Mouse (Mus musculus) urinary bladder, adult 2 months (tissue): ENCODE measurements around the gene Fgl2. TPM values are rescaled to one million over a fixed set of nuclear protein-coding genes. Genes with fewer than 3 reads are reported as not detected.

Source experiments
- DNase-seq: peaks from one replicate; pipeline ENCODE4 v3.0.0; 2022; ENCODE audit warnings: low spot score
- polyA plus RNA-seq: library from polyadenylated mRNA; depleted of rRNA; stranded (reverse); fragments of >200 nt; gene quantifications from 2 replicates; pipeline ENCODE4 v1.2.3, GENCODE M21; 2012; rRNA removed

The Fgl2 gene
- polyA plus RNA-seq, 1 experiment: 89.4 TPM

DNA sequence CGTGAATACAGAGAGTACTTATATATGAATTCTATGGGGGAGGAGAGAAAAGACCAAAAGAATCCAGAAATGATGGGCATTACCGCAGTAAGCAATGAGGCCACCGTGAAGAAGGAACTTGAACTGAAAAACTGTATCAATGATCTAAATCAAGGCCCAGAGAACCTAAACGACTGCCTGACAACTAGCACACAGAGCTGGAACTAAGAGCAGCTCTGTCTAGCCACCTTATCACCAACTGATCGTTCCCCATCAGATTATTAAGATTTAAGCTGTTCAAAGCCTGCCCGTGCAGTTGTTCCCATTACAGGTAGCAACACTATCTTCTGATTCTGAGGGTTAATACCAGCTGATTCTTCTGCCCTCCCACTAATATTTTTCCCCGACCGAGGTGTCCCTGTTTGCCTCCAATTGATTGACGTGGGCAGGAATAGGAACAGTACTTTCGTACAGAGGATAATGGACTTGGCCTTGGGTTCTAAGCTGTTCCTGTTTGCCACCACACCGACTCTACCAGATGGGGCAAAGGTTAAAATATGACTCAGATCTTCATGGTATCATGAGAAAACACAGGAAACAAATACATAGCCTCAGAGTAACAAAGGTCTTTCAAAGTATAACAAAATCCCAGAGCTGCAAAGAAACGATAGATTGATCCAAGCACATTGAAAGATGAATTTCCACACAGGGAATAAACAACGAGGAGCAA, 12.0 kb downstream of the Fgl2 start:
- DNase-seq: no peak

DNA sequence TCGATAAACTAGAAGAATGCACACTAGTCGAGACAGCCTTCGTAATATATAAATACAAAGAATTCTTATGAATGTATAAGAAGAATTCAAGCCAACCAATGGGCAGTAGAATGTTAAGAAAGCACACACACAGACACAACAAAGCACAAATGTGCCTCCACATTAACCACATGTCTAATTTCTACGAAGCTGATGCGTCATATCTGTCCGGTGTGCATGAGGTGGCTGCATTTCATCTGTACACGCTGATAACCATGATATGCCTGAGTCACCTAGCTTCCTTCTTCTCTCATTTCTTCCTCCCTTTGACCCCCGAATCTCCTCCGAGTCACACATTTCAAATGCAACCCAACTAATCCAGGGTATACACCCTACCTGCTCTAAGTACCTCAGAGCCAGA, 12.5 kb downstream of the Fgl2 start:
- no peak for DNase-seq

DNA sequence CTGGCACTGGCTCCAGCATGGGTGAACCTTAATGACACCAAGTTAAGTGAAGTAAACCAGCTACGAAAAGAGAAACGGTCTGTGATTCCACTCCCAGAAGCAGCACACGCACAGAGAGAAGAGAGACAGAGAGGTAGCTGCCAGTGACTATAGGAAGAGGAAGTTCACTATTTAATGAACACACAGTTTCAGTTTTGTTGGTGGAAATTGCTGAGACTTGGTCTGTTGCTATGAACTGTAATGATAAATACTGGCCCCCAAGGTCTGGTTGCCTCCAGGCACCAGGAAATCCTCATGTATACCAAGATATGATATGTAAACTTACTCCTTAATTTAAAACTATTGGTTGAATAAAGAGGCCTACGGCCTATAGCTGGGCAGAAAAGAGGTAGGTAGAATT, 14.0 kb downstream of the Fgl2 start:
- no peak for DNase-seq

DNA sequence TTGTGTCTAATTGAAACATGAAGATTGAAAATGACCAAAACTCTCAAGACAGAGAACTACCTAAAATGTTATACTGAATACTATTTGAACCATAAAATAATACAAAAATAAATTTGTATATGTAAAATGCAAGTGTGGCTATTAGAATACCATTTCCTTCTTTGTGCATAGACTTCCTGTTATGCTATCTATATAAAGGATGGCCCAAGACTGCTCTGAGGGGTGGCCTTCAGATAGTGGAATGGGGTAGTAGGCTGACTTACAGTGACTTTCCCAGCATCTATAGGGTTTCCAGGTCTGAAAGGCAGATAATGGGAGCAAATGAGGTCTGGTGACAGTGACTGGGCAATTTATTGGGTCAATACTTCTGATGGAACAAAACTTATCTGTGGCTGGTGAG, 14.9 kb downstream of the Fgl2 start:
- no peak for DNase-seq

DNA sequence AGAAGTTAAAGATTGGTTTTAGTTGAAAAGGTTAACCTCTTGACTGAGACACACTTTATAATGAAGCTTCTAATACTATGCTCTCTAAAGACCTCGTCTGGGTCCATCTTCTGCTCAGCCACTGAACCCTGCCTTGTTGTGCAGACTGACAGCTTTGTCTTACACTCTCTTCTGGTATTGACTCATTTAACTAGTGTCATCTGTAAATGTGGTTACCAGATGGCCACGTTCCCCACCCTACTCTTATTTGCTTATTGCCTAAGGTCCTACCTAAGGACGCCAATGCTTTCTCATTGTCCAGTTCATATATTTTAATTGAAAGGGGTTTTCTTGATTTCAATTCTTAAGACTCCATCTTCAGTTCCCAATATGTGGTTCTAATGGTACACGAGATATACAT, 16.4 kb downstream of the Fgl2 start:
- no peak for DNase-seq

DNA sequence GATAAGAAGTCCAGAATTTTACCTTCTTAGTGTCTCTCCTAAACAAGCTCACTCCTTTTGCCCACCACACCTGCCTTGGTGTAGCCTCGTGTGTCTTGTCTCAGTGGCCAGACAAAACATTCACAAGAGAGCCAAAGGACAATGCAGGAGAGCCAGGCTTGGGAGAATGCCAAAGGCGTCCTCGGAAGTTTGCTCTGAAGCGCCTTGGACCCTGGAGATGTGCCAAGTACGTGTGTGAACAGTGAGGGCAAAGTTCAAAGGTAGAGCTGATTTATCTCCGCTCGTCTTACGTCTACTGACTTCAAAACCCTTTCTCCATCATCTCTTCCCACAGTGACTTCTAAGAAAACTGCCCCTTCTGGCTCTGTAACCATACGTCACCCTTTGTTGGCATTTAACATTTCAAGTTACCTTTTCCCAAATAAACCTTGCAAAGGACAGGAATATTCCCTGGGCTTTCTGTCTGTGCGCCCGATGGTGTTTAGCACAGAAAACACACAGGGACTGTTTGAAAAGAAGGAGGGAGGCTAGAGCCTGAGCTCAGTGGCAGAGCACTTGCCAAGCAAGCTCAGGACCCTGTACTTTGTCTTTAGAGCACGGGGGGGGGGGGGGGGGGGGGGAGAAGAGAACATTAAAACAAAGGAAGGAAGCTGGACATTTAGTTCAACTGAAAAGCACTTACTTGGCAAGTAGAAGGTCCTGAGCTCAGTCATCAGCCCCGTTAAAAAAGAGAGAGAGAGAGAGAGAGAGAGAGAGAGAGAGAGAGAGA, 19.4 kb downstream of the Fgl2 start:
- no peak for DNase-seq

DNA sequence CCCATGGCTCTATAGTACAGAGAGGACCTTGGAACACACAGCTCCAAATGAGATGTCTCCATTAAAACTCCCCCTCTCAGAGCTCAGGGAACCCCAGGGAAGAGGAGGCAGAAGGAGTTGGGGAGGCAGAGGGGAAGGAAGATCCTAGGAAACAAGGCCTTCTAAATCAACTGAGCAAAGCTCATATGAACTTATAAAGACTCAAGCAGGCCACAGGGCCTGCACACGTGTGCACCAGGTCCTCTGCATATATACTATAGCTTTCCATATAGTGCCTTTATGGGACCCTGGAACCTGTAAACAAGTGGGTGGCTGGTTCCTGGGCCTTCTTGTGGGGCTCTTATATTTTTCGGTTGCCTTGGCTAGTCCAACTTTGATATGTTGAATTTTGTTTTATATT, 22.1 kb downstream of the Fgl2 start:
- DNase-seq: no peak

DNA sequence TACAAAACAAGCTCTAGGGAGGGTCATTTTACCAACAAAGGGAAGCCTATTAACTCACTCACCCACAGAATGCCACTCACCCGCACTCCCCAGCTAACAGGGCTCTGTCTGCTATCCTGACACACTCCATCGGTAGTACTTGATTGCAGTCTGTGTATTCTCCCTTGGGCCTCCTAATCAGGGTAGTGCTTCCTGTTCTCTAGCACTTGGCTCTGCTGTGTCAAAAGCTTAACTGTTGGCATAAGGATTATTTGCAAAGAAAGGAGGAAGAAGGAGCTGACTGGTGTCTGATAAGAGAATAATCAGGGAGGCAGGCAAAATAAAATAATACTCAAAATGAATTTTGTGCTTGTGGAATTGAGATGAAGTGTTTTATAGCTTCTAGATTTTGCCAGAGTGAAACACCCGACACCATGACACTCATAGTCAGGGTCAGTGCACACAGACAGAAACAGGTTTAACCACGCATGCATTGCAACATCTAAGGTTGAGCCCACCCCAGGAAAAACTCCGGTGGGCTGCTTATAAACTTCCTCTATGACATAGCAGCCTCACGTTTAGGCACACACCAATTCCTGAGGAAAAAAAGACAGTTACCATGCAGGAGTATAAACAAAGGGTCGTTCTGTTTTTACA, 22.9 kb downstream of the Fgl2 start:
- DNase-seq: no peak

DNA sequence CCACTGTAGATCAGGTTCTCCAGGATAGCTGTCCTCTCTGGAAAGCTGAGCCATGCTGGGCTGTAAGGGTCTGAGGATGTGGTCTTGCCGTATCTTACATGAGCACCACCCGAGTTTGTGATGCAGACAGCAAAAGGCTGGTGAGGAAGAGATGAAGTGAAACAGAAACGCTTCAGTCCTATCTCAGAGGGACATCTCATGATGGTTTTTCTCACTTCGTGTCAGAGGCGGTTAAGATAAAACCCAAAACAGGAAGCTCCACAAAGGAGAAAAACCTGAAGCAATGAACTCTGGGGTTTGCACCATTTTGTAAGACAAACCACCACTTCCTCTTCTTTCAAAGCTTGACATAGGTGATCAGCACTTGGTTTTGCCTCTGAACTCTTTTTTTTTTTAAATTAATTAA, 38.8 kb downstream of the Fgl2 start:
- DNase-seq: no peak

DNA sequence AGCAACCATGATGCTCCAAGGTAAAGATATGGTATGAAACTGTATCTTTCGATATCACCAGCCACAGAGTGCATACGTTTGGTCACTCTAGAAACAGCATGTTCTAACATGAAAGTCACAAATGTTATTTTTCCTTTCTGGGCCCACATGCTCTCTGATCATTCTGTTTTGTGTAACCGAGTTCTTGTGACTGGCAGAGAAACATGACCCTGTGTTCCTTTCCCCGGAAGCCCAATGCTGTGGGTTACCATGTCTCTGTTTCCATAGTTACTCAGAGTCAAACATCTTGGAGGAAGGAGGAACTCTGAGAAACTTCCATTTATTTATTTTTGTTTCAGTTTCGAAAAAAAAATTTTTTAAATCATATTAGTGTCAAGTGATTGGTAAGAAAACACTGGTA, 39.6 kb downstream of the Fgl2 start:
- DNase-seq: no peak

DNA sequence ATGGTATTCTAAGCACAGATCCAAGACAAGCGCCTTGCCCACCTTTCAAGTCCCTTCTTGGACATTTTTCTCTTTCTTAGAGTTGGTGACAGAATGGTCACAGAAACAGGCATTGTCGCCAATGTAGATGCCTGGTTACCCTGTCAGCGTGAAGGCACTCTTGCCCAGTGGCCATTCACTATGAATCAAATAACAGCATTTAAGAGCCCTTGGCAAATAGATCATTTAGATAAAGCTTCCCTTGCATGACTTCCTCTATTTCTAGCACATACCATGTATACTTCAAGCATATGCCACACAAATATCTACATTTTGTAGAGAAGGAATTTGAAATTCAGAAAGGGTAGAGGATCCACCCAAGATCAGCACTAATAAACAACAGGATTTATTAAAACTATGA, 40.9 kb downstream of the Fgl2 start:
- no peak for DNase-seq

DNA sequence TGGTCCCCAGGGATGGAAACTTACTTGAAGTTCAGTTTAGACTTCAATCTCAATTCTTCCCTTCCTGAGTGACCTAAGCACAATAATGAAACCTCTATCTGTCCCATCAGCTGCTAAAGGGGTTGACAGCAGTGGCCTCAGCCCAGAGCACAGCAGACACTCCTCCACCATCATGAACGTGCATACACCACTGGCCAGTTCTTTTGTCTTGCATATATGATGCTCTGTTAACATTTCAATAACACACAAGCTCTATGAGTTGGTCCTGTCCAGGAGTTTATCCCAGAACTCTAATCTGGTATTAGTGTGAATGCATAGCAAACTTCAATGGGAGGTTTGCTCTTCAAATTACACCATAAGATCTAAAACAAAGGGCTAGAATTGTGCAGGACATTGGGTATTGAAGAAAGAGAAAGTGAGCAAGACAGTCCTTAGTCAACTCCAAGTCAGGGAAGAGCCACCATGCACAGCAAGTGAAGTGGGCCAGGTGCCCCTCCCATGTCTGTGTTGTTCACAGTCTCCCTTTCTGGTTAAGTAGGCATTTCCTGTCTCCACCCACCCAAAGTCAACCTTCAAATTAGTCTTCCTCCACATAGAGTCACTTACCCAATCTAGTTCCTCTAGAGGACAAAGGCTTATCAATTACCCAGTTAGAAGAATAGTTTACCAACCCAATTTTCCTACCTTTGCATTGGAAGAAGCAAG, 41.8 kb downstream of the Fgl2 start:
- no peak for DNase-seq

DNA sequence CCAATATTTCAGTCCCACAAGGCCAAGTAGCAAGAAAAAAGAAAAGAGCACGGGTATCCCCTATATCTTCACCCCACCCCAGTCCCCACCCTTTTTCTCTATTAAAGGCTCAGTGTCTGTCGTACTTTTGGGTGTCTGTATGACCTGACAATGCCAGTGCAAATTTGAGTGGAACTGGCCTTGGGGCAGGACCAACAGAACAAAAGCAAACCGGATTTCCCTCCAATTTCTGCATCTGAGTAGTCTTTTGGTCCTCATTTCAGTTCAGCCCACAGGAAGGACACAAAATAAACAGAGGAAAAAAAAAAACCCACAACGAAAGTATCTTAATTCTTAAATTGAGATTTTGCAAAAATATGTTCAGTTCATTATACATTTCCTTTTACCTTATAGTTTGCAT, 46.2 kb downstream of the Fgl2 start:
- no peak for DNase-seq

DNA sequence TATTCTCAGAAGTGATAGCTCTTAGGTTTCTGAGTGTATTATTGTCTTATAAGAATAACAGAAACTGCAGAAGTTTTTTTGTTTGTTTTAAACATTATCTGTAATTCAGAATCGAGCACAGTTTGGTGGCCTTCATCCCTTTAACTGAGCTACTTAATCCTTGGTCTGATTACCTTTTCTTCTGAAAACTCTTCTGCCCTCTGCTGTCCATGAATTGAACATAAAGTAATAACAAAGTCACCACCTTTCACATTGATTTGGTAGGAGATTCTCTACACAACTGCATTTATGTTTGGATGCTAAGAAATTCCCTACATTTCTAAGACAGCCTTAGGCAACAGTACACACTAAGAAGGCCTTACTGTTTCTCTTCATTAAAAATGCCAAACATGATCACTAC, 48.2 kb downstream of the Fgl2 start:
- DNase-seq: no peak

DNA sequence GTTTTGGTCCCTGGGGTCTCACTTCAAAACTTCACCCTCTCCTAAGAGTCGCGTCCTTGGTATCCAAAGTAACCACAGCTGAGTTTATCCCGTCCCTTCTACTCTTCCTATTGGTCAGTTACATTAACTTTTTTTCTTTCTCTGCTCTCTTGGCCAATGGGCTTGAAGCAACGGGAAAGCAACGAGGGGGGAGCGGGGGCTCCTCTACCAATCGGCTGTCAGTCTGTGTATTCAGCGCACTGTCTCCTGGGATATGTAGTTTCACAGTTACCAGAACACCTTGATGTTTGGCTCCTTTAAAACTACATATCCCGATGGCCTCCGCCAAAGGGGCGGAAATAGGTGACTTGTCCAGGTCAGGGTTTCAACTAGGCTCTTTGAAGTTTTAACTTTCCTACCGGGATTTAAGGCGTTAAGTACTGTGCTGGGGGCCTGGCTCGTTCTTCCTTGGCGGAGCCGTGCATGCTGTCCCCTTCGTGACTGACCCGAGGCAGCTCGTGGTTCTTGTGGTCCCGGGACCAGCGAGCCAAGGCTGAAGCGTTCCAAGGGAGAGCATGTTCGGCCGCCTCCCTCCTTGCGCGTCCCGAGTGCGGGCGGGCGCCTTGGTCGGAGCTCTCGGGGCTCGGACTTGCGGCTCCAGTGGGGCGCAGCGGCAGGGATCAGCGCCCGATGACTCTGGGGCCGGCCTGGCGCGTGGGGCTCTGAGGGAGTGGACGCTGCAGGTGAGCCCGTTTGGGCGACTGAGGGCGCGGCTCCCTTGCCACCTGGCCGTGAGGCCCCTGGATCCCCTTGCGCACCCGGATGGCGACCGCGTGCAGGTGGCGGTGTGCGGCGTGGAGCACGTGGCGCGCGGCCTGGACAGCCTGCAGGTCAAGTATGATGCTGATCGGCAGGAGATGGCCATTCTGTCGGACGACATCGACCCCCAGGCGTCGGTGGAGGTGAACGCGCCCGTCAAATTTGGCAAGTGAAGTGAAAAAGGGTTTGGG, 52.5 kb downstream of the Fgl2 start, which contains the start of the genes Ccdc146 and Fam185a:
Ccdc146 (minus strand) TSS at position 64 of the 989 bp plus-strand sequence.
Fam185a (plus strand) TSS at position 345 of the 989 bp plus-strand sequence.
- DNase-seq: peak; percentile 75

DNA sequence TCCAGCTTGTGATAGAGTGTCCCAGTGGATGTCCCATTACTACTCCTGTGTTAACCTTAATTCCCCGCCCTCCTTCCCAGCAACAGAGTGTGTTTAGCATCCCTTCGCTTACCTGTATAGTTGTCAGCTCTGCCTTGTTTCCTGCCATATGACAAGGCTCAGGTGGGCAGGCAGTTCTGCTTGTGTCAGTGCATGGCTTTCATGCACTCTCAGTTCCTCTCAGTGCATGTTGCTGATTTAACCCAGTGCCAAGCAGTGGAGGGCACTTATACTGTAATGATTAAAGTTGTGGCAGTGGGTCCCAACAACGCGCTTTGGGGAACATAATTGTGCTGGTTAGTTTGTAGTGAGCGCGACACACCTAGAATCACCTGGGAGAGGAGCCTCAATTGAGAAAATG, 54.2 kb downstream of the Fgl2 start:
- no peak for DNase-seq

Other genes starting within 250 kb of the Fgl2 start
- 3.4 and 3.7 TPM in 2 replicates for gene Gsap, start 186.4 kb upstream of the Fgl2 start, polyA plus RNA-seq
- gene Ccdc146, start 52.0 kb downstream of the Fgl2 start, polyA plus RNA-seq: 0.15 and 0.28 TPM in 2 replicates
- gene Fam185a, start 52.3 kb downstream of the Fgl2 start, polyA plus RNA-seq: 2.4 and 3.1 TPM in 2 replicates
- gene Lrrc17, start 170.9 kb downstream of the Fgl2 start, polyA plus RNA-seq: 18.8 and 23.7 TPM in 2 replicates